Mouse (Mus musculus) megakaryocyte, embryonic 14.5 days (primary cell): ENCODE measurements around the gene Gnai3. TPM values are rescaled to one million over a fixed set of nuclear protein-coding genes. Genes with fewer than 3 reads are reported as not detected.

ENCODE experiments used
- H3K27me3 ChIP-seq: replicated peaks from 2 replicates; pipeline ENCODE3; 2012; ENCODE audit warnings: inconsistent platforms
- H3K36me3 ChIP-seq: replicated peaks from 2 replicates; pipeline ENCODE3; 2012; ENCODE audit warnings: low read length, inconsistent platforms, mixed read lengths
- H3K4me1 ChIP-seq: 2 replicates; pipeline ENCODE4 v1.6.1; 2012; ENCODE audit warnings: inconsistent platforms
- H3K4me3 ChIP-seq: replicated peaks from 2 replicates; pipeline ENCODE3; 2012; ENCODE audit warnings: moderate library complexity, mild to moderate bottlenecking, inconsistent platforms
- H3K9me3 ChIP-seq: 2 replicates; pipeline ENCODE4 v1.6.1; 2012; ENCODE audit warnings: inconsistent platforms
- FLI1 ChIP-seq: IDR thresholded peaks from 2 replicates; pipeline ENCODE4 v1.6.1; 2012; ENCODE audit warnings: low read length, inconsistent platforms, mixed read lengths
- GATA1 ChIP-seq: IDR thresholded peaks from 3 replicates; pipeline ENCODE4 v1.6.1; 2012; ENCODE audit warnings: mixed read lengths, low read length, inconsistent platforms, borderline replicate concordance
- polyA plus RNA-seq: library from polyadenylated mRNA; stranded (reverse); fragments of >175 nt; gene quantifications from 2 replicates; pipeline ENCODE4 v1.2.3, GENCODE M21; 2012; ENCODE audit warnings: low replicate concordance; ENCODE audit not compliant: insufficient read depth

The Gnai3 gene
- polyA plus RNA-seq, 1 experiment, result 4.0 TPM

GRCm38 (mm10) chr3:108085721-108086469 lies 60.1 kb downstream of the Gnai3 start:
- no peaks in the 10 kb centered on the region for H3K9me3 ChIP-seq
- H3K4me1 ChIP-seq, result peaks cover 86% of the 10 kb centered on the region
- no peaks in the 10 kb centered on the region for H3K27me3 ChIP-seq
- H3K36me3 ChIP-seq, result peaks cover 24% of the 10 kb centered on the region
- TF ChIP-seq FLI1 (no peak), GATA1 (no peak)
- H3K4me3 ChIP-seq, result peak overlapping the region; percentile 98

- no peak for TF ChIP-seq GATA1
- no peak; the same call in 1 of the 2 replicates for TF ChIP-seq FLI1
- peak overlapping the region; percentile 98 for H3K4me3 ChIP-seq
- no peaks in the 10 kb centered on the region for H3K9me3 ChIP-seq
- H3K27me3 ChIP-seq, result no peaks in the 10 kb centered on the region
- H3K36me3 ChIP-seq, result peaks cover 30% of the 10 kb centered on the region
- H3K4me1 ChIP-seq, result peaks cover 89% of the 10 kb centered on the region
Measured at GRCm38 (mm10) chr3:108085281-108085720, 60.6 kb downstream of the Gnai3 start.

- Histone ChIP-seq H3K27me3 (no peaks in the 10 kb centered on the region), H3K36me3 (peaks cover 34% of the 10 kb centered on the region), H3K9me3 (no peaks in the 10 kb centered on the region), H3K4me1 (peaks cover 89% of the 10 kb centered on the region), H3K4me3 (peak overlapping the region; percentile 98)
- no peak for TF ChIP-seq FLI1
- no peak for TF ChIP-seq GATA1
Measured at GRCm38 (mm10) chr3:108084767-108085270, 61.1 kb downstream of the Gnai3 start.

GRCm38 (mm10) chr3:108083904-108084407 lies 62.0 kb downstream of the Gnai3 start:
- H3K4me3 ChIP-seq, result peak overlapping the region; percentile 98
- H3K27me3 ChIP-seq, result no peaks in the 10 kb centered on the region
- peaks cover 43% of the 10 kb centered on the region for H3K36me3 ChIP-seq
- H3K4me1 ChIP-seq, result peaks cover 85% of the 10 kb centered on the region
- no peak for TF ChIP-seq GATA1
- TF ChIP-seq FLI1, result no peak
- no peaks in the 10 kb centered on the region for H3K9me3 ChIP-seq

- TF ChIP-seq FLI1 (no peak), GATA1 (no peak)
- peak overlapping the region; percentile 98 for H3K4me3 ChIP-seq
- no peaks in the 10 kb centered on the region for H3K9me3 ChIP-seq
- peaks cover 51% of the 10 kb centered on the region for H3K36me3 ChIP-seq
- H3K4me1 ChIP-seq, result peaks cover 82% of the 10 kb centered on the region
- H3K27me3 ChIP-seq, result no peaks in the 10 kb centered on the region
Measured at GRCm38 (mm10) chr3:108083161-108083560, 62.8 kb downstream of the Gnai3 start.

- Histone ChIP-seq H3K9me3 (no peaks in the 10 kb centered on the region), H3K36me3 (peaks cover 59% of the 10 kb centered on the region), H3K27me3 (no peaks in the 10 kb centered on the region), H3K4me1 (peaks cover 80% of the 10 kb centered on the region), H3K4me3 (peak overlapping the region; percentile 98)
- TF ChIP-seq FLI1 (no peak), GATA1 (no peak)
Measured at GRCm38 (mm10) chr3:108082251-108082875, 63.6 kb downstream of the Gnai3 start.

GRCm38 (mm10) chr3:108081681-108082080 lies 64.3 kb downstream of the Gnai3 start:
- Histone ChIP-seq H3K9me3 (no peaks in the 10 kb centered on the region), H3K27me3 (no peaks in the 10 kb centered on the region), H3K4me1 (peaks cover 73% of the 10 kb centered on the region), H3K36me3 (peaks cover 66% of the 10 kb centered on the region), H3K4me3 (no peak overlapping the region)
- TF ChIP-seq FLI1 (no peak), GATA1 (no peak)

- Histone ChIP-seq H3K9me3 (no peaks in the 10 kb centered on the region), H3K27me3 (no peaks in the 10 kb centered on the region), H3K4me1 (peaks cover 55% of the 10 kb centered on the region), H3K4me3 (no peak overlapping the region), H3K36me3 (peaks cover 98% of the 10 kb centered on the region)
- TF ChIP-seq GATA1, result no peak
- no peak for TF ChIP-seq FLI1
Measured at GRCm38 (mm10) chr3:108076836-108077235, 69.1 kb downstream of the Gnai3 start.

GRCm38 (mm10) chr3:108072983-108073569 lies 72.9 kb downstream of the Gnai3 start:
- TF ChIP-seq FLI1 (no peak), GATA1 (no peak)
- Histone ChIP-seq H3K27me3 (no peaks in the 10 kb centered on the region), H3K4me3 (no peak overlapping the region), H3K9me3 (no peaks in the 10 kb centered on the region), H3K36me3 (peaks cover 73% of the 10 kb centered on the region), H3K4me1 (peaks cover 52% of the 10 kb centered on the region)
